Mouse (Mus musculus) MEL (cell line): ENCODE measurements around the gene Apod.

Source experiments
- E2F4 ChIP-seq: IDR thresholded peaks from 2 replicates; pipeline ENCODE4 v1.6.1; 2011; ENCODE audit warnings: low read depth, low read length, improper control_type of control experiment, borderline replicate concordance
- ELF1 ChIP-seq: IDR thresholded peaks from 2 replicates; pipeline ENCODE4 v1.6.1; 2014; ENCODE audit warnings: low read depth, mild to moderate bottlenecking, inconsistent platforms, low read length, improper control_type of control experiment, moderate library complexity

- TF ChIP-seq ELF1 (no peak), E2F4 (no peak)
These were observed 3.8 kb upstream of the Apod start for GRCm38 (mm10) chr16:31318418-31318817.
